Mouse (Mus musculus) heart, postnatal 10 days (tissue): ENCODE measurements around the gene Csf3r. TPM values are rescaled to one million over a fixed set of nuclear protein-coding genes. Genes with fewer than 3 reads are reported as not detected.

Source experiments
- total RNA-seq, 2 experiments: library from RNA; stranded (reverse); gene quantifications; 2 replicates each; pipeline ENCODE4 v1.2.3; 2021

The Csf3r gene
- total RNA-seq, 2 experiments from 2014 or later = 0.47 to 0.77 TPM

Other genes with a start within 250 kb of the Csf3r start
- 10 to 100 TPM; 64.2 to 64.3 TPM for gene Mrps15, start 22.4 kb downstream of the Csf3r start, total RNA-seq
- 1 to 10 TPM; 3.5 to 4.1 TPM for gene Oscp1, start 34.0 kb downstream of the Csf3r start, total RNA-seq
- 10 to 100 TPM; 11.0 to 14.3 TPM for gene Lsm10, start 72.1 kb downstream of the Csf3r start, total RNA-seq
- gene Stk40, start 79.4 kb downstream of the Csf3r start, total RNA-seq = 10 to 100 TPM; 22.8 to 32.7 TPM
- gene Eva1b, start 123.2 kb downstream of the Csf3r start, total RNA-seq = 10 to 100 TPM; 36.3 to 37.0 TPM
- gene Sh3d21, start 138.9 kb downstream of the Csf3r start, total RNA-seq = 1 to 10 TPM; 2.1 to 2.7 TPM
- 100 to 1,000 TPM; 160 to 172 TPM for gene Thrap3, start 178.2 kb downstream of the Csf3r start, total RNA-seq
- gene Map7d1, start 231.8 kb downstream of the Csf3r start, total RNA-seq = 100 to 1,000 TPM; 214 to 239 TPM
- 10 to 100 TPM; 50.8 to 54.0 TPM for gene Trappc3, start 237.8 kb downstream of the Csf3r start, total RNA-seq